Mouse (Mus musculus): Measurements from ENCODE around the gene Gbx1.

DNA sequence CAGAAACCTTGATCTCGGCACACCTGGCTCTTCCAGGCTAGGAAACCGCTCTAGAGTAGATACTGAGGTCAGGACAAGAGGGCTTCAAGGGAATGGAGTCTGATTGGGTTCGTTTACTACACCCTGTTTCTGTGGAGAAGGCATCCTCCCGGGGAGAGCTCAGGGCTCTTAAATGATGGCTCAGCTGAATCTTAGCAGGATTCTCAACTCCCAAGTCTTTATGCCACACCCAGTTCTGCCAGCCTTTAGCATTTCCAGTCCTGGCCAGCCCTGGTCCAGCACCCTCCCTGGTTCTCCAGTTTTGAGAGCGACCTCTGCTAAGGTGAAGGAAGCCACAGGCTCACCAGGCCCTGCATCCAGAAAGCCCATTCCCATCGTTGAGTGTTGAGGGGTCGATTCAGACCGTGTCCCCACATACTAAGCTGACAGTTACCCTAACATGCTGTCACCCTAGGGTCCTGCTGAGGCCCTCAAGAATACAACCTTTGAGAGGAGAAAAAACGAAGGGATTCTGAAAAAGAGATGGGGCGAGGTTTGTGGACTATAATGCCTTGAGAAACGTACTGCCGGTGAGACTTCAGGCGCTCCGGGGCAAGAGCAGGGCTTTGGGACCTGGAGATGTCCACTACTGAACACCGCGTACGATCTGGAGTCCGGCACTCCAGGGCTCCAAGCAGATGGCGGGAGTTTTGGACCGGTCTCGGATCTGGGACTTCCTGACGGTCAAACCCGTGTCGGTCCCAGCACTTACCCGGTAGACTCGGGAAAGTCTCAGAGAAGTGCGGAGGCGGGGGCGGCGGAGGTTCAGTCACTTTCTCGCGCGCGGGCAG is 1.4 kb downstream of the Gbx1 start:
- TF ChIP-seq CTCF (IDR thresholded peaks at IDR 0.05; ENCODE audit: low read depth), result no peak
- no peak for TF ChIP-seq EP300 (IDR thresholded peaks at IDR 0.05; ENCODE audit: low read depth)
